Mouse (Mus musculus): ENCODE results near the gene Ankrd33.
A peak's percentile ranks its signal among the peaks of the same experiment; 100 is the strongest.
"Not testable (repeated sequence)": the region's sequence is repeated elsewhere in the genome, so short reads cannot be mapped to it uniquely, and the experiment has no call there.

Ankrd33 gene

DNA sequence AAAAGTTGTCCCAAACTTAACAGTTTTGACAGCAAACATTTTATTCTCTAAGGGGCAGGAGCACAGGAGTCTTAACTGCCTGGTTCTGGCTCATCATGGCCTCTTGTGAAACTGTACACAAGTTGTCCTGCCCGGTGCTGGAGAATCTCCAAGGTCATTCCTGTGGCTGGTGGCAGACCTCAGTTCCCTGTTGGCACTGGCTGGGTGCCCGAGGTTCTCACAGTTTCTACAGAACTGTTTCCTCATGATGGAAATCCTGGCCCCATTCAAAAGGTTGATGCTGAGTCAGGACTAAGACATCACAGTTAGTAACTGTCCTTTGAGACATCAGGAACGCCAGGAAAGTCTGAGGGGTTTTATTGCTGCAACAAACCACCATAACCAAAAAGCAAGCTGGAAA, 28.6 kb upstream of the Ankrd33 start:
- no peak for DNase-seq

DNA sequence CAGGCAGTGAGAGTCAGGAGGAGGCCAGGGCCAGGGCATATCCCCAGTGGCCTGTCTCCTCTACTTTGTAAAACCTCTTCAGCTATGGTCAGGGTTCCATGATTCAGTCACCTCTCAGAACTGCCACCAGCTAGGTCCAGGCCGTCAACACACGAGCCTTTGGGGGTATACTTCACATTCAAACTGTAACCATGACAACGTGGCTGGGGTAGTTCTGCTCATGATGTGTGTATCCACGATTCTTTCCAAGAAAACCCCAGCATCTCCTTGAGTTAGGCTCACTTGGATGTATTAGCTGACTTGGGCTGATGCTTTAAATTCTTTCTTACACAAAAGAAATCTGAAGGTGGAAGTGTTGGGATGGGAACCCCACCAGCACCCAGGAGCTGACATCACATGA, 27.3 kb upstream of the Ankrd33 start:
- DNase-seq: no peak

DNA sequence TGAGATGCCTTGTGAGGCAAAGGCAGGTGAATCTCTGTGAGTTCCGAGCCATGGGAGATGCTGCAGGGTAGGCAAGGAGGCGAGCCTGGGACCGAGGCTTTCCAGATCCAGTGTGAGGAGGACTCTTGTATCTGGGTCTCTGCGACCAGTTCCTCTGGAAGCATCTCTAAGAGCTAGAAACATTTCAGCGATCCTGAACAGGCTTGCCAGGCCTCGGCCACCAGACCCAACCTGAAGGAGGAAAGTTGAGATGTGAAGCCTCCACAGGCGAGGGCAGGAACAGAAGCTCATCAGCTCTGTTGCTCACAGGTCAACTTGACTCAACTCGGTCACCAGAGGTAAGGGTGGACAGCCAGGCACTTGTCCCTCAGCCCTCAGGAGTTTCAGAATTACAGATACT, 24.0 kb upstream of the Ankrd33 start:
- no peak for DNase-seq

DNA sequence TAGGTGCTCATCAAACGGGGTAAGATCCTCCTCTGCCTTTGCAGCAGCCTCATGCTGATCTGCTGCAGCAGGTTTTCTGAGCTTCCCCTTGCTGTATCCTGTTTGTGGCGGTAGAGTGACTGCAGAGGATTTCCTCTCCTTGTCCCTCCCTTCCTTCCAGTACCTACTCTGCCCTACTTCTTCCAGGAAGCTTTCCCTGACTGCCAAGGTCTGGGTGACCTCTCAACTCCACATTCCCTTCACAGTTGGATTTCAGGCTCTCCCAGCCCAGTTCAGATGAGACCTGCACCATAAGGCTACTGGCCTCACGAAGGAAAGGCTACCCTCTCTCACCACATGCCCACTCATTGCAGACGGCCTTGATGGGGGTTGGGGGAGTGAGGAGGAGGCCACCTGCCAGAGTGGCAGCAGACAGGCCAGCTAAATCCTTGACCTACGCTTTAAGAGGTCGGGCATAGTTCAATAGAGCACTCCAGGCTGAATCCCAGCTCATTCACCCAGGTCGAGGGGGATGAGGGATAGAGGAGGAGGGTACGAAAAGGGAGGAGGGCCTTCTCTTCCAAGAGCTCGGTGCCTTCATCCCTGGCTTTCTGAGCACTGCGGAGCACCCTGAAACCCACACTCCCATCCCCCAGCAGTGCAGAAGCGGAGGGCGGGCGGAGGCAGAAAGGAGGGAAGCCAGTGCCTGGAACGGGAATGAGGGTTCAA, 23.3 kb upstream of the Ankrd33 start:
- no peak for DNase-seq

DNA sequence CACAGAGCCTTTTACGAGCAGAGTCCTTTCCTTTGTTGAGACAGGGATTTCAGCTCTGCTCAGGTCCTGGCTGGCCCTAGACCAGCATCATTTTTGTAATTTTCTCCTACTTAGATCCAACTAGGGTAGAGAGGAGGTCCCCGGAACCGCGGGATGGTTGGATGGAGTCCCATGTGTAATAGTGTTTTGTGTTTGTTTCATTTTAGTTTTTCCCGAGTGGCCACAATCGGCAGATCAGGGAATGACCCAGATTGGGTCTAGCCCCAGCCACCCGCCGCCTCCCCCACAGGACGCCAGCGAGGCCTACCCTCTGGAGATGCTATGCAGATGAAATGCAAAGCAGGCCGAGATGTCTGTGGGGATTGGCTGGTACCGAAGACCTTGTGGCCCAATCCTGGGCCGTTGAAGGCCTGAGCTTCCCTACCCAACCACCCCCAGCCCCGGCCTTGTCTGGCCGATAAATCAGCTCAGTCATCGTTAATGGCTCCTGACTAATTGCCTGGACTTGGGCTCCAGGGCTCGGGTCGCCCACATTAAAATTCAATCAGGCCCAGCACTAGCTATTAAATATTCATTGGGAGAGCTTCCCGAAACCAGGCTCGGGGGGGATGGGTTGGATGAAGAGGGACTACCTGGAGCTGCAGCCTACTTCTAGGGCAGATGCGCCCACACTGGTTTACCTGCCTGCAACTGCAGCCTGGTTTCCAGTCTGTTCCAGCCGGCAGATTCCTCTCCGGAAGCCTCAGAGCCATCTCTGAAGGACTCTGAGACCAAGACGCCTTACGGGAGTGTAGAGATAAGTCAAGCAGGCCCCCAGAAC, 22.5 kb upstream of the Ankrd33 start:
- DNase-seq: peak; percentile 22

DNA sequence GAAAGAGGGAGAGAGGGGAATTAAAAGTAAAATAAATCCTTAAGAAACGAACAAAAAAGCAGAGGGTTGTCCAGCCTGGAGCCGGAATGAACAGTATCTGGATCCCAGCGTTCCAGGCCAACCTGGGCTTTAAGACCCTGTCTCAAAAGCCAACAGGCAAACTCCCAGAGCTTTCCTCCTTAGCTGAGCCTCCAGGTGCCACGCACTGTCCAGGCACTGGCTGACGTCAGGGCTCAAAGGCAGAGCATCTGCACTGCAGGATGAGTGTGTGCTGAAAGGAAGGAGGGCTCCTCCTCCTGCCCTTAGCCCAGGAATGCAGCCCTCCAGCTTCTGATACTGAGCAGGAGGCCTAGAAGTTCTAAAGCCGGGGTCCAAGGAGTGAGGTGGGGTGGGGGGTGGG, 21.6 kb upstream of the Ankrd33 start:
- DNase-seq: no peak

DNA sequence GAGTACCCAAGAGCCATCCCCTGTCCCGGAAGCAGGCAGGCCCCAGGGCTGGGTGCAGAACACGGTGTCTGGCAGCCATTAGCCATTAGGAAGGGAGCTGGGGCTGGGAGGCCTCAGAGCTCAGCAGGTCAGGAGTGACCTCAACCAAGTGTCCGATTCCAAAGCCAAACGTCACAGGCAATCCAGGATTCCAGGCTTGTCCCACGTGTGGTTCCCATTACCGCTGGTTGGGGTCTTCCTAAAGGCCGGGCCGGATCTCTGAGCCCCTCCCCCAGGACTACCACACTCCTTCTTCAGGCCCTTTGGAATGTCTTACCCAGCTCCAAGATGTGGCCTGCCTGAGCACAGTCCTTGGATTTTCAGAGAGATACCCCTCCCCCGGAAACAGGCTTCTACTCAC, 20.6 kb upstream of the Ankrd33 start:
- DNase-seq: no peak

DNA sequence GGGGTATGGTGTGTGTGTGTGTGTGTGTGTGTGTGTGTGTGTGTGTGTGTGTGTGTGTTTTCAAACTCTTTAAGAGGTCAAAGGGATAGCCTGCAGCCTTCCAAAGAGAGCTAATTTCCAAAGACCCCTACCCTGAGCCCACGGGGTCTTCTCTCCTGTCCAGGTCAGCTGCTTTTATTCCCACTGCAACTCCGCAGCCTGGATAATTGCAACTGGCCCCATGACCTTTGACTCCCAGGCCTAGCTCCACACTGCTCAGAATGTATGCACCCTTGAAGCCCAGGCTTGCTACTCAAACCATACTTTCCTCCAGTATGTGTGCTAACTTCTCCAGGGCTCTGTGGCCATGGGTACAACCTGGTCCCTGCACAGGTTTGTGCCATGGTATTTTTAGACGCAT, 20.2 kb upstream of the Ankrd33 start:
- no peak for DNase-seq

DNA sequence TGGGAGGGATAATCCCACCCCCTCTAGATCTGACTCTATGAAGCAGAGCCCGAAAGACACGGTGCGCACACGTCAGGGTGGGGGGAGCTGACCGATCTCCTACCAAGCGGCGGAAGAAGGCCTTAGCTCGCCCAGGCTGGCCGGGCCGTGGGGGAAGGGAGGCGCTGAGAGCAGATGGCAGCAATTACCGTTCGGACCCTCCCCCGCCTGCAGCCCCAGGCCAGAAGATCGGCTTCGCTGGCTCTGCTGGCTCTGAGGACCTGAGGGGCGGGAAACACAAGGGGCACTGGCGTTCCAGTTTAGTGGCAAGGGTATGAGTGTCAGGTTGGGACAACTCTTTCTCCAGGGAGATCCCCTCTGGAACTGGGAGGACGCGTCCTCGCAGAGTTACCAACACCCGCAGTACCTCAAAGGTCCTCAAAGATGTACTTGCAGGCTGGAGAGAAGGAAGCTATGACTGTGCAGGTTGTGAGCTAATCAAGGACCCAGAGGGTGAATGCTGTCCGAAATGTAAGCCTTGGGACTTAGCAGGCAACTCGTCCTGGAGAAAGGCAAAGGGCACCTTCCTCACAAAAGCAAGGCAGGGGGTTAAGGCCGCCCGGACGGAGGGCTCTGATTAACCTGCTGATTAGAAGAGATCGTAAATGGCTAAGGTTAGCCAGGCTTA, 17.4 kb upstream of the Ankrd33 start:
- no peak for DNase-seq

DNA sequence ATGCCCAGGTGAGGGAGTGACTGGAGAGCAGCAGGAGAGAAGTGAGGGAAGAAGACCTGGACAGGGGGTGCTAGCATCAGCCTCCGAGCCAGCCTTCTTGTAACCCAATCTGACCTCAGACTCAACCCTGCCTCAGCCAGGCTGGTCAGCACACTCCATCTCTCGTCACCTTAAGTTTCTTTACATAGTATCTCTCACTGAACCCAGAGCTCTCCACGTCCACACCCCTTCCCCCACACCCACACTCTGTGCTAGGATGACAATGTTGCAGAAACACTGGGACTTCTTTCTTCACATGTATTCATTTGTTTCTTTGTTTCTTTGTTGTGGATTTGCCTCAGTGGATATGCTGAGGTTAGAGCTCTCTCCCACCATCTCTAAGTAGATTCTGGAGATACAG, 14.6 kb upstream of the Ankrd33 start:
- no peak for DNase-seq

DNA sequence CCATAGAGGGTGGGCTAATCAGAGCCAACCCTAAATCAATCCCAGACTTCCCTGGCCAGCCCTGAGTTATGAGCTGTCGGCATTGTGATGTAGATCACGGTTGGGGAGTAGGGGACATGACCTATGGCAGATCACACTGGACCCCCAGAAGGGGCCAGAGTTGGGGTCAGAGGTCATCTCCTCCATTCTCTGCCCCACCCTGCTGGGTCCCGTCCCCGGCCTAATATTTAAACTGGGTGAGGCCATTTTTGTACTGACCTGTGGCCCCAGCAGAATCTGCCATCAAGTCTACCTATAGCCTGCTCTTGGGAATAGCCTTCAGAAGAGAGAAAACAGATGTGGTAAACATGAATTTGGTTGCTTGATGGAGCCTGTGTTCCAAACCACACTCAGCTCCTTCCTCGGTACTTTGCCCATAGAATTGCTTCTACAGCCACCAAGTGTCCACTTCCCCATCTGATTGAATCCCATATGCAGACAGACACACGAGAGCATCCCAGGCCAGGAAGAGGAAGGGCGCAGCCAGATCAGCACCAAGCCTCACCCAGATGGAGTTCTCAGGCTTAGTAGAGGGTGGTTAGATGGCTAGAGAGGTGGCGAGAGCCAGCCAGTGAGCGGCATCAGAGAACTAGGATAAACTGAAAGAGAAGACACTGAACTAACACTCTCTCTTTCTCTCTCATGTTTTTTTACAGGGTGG, 11.8 kb upstream of the Ankrd33 start:
- DNase-seq: no peak

DNA sequence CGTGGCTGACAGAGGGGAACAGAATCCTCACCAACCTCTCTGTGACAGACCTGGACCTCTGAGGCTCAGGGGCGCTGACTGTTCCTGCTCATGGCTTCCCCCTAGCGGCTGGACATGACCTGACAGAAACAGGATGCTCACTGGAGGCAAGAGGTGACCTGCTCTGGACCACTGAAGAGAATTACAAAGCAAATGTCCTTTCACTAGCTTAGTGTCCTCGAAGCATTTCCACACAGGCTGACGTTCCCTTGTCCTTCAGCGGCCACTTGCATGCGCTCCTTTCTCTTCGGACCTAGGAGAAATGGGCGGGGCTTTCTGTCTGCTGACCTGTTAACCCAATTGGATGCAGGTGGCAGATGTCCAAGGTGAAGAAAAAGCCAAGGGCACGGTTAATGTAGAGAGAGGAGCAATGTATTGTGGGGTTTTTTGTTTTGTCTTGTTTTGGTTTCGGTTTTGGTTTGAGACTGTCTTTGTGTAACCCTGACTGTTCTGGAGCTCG, 10.0 kb upstream of the Ankrd33 start:
- peak; percentile 69 for DNase-seq

DNA sequence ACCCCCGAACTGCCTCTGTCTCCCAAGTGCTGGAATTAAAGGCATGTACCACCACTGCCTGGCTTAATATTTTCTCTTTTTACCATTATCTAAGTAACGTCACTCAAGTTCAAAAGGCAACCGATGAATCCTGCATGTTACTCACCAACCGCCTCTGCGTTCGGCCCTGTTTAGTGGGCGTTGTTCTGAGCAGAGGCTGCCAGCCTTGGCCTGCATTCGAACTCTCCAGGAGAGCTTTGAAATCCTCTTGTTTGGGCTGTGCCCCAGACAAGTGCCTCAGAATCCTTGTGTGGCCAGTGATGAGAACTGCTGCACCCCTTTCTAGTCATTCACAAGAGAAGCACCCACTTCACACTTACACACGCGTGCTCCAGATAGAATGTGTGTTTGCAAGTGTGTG, 9.5 kb upstream of the Ankrd33 start:
- DNase-seq: no peak

DNA sequence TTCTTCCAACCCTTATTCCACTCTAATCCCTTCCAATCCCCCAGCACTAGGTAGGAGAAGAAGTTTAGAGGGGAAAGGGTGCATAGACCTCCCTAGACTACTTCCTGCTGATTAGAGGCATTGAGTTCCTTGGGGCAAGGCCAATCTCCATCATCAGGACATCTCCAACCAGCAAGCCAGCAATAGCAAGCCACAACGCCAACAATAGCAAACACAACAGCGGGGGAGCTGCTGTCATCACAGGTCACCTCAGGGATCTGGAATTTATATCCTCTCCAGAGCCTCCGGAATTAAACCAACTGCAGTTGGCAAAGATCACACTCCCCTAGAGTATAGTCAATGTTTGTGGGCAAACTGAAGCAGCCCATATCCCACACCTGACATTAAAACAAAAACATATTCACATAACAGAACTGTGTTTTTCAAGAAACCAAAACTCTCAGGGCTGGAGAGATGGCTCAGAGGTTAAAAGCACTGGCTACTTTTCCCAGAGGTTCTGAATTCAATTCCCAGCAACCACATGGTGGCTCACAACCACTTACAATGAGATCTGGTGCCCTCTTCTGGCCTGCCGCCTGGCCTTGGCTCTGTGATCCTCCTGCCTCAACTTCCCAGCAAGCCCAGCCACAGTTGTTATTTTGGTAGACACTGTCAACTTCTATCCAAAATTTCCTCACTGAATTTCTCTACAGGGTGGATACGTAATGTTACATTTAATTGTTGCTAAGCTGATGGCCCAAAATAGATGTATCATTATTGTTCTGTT, 7.5 kb upstream of the Ankrd33 start:
- DNase-seq: no peak

DNA sequence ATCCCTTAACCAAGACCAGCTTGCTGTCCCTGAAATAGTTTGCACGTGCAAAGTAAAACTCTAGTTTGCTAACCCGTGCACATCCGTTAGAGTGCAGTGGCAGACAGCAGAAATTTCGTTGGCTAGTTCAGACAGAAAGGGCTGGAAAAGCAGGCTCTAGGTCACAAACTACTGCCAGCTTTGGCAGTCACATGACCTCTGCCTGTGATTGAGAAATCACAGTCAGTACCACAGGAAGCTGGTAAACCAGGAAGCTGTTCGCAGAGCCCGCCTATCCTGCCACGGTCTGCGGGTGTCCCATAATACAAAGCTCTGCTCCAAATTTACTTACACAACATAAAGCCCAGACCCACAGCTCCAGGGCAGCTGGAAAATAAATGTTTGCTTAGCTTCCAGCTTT, 2.4 kb upstream of the Ankrd33 start:
- DNase-seq: no peak

DNA sequence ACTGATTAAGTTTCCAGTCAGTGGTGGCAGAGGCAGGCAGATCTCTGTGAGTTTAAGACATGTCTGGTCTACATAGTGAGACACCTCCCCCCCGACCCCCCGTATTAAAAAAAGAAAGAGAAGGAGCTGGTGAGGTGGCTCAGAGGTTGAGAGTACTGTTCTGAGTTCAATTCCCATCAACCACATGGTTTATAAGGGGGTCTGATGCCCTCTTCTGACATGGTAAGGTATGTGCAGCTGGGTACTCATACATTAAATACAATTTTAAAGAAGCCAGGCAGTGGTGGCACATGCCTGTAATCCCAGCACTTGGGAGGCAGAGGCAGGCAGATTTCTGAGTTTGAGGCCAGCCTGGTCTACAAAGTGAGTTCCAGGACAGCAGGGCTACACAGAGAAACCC, 1.8 kb upstream of the Ankrd33 start:
- not testable (repeated sequence) for DNase-seq

DNA sequence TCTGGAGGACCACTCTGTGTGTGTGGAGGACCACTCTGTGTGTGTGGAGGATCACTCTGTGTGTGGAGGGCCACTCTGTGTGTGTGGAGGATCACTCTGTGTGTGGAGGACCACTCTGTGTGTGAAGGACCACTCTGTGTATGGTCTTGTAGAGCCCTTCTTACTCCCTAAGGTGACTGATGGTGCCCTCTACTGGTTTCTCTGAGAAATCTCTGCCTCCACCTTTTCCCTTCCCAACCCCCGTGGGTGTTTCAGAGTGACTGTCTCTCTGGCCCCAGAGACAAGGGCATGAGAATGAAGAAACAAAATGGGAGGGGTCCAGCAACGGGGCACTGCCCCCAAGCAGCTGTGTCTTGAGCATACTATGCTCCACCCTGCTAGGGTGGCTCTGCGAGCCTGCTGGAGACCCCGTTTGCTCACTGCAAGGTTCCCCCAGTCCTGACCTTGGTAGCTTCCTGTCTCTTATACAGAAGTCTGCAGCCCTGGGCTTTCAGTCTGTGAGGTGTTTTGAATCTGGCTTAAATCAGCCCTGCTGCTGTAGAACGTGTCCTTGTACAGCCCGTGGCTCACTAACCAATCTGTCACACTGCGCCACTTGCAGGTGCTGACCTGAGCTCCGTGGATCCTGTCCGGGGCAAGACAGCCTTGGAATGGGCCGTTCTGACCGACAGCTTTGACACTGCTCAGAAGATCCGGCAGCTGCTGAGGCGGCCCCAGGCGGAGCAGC, 3.0 kb downstream of the Ankrd33 start:
- no peak for DNase-seq

DNA sequence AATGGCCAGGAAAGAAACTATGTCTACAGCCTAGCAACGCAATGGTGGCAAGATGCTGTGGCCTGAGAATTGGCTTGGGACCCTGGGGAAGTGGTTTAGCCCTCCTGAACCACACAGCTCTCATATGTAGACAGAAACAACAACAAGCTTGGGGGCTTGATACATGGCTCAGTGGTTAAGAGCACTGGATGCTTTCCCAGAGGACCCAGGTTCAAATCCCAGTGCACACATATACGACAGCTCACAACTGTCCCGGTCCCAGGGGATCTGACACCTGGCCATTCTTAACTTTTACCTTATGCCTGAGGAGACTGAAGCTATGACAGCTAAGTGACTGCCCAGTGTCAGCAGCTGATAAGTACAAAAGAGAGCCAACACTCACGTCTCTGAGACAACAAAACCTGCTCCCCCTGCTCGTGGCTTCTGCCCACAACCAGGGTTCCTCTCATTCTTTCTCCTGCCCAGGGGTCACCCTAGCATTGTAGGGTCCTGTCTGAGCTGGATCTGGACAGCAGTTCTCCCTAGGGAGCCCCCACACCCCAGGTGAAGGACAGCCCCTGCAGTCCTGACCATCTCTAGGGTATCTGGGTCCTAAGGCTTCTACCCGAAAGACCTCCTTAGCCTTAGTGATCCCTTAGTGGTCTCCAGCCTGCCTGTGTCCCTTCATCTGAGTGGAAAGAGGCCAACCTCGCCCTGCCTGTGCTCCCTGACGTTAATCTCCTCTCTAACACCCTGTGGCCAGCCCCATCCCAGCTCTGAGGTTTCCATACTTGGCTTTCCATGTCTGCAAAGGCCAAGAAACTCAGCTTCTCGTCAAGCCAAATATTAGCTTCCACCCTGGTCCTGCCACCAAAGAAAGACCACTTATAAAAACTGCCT, 6.1 kb downstream of the Ankrd33 start:
- no peak for DNase-seq

DNA sequence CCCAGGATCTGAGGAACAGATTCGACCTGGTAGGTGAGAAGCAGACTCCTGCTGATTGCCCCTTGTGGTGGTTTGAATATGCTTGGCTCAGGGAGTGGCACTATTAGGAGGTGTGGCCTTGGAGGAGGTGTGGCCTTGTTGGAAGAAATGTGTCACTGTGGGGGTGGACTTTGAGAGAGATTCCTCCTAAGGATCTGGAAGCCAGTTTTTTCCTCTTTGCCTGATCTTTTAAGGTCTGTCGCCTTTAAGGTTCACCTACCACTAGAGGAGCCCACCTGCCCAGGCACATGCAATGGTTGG, 6.7 kb downstream of the Ankrd33 start:
- no peak for DNase-seq

DNA sequence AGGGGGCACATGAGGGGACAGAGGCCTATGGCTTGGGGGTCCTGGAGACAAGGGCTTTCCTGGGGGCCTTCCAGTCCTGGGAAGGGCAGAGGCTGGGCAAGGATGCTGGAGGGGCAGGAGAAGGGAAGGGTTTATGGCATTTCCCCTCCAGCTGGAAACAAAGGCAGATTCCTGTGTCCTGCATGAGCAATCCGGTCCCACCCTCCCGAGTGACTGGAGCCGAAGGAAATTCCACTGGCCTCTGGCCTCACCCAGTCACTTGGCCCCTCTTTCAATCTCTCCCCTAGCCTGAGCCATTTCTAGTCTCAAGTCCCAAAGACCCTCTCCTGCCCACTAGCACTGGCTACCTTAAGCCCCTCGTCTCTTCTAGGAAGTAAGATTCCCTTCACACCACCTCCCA, 7.6 kb downstream of the Ankrd33 start:
- no peak for DNase-seq

DNA sequence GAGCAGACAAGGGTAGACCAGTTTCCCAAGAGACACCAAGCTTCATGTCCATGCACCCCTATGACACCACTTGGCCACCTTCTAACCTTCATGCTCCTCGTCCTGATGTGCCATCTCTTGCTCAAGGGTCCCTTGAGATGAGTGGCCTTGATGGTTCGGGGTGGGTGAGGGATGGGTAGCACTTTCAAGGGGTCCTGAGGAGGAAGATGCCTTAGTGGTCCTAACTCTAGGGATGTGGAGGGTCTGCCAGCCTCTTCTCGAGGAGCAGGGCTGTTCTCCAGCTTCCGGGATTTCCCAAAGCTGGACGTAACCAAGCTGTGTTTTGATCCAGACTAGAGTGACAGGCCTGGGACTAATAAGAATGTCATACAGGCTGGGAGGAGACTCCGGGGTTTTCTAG, 10.0 kb downstream of the Ankrd33 start:
- DNase-seq: no peak

Data from right cerebral cortex, postnatal 4 days (tissue).